Mouse (Mus musculus): ENCODE results near the gene Insr. TPM values are rescaled to one million over a fixed set of nuclear protein-coding genes. Genes with fewer than 3 reads are reported as not detected.

The Insr gene
- total and polyA plus RNA-seq, 3 experiments = 2.1 to 4.6 (median 3.0) TPM

- Histone ChIP-seq H3K79me2 (replicated peaks; ENCODE audit: control insufficient read depth, extremely low read depth, insufficient read depth, poor library complexity, severe bottlenecking) (no peaks in the 10 kb centered on the region), H3K9me3 (replicated peaks; ENCODE audit: low read length) (peaks cover 3% of the 10 kb centered on the region), H3K4me1 (ENCODE audit: control insufficient read depth in 1 of 2, insufficient read depth in 2 of 2) (peaks cover 0 to 40% of the 10 kb centered on the region in 2 experiments; a peak in 2 of 4 replicates), H3K4me2 (ENCODE audit: insufficient read depth, low read depth, poor library complexity, severe bottlenecking) (no peak overlapping the region), H3K36me3 (replicated peaks in 1 of 2; ENCODE audit: control insufficient read depth in 1 of 2, insufficient read depth in 1 of 2, low read length in 1 of 2) (peaks cover 0 to 15% of the 10 kb centered on the region in 2 experiments), H3K9ac (ENCODE audit: insufficient read depth, low read depth) (no peak overlapping the region), H3K27me3 (replicated peaks) (no peaks in the 10 kb centered on the region), H3K27ac (ENCODE audit: insufficient read depth, low read depth) (no peak overlapping the region), H3K4me3 (replicated peaks in 1 of 3; ENCODE audit: low read depth in 2 of 3, low read length in 2 of 3, poor library complexity in 1 of 3) (no peak overlapping the region)
- DNase-seq (ENCODE audit: extremely low read depth) = no peak
- in situ Hi-C loops (cut with MboI; ENCODE audit: low pct_ligation_motif_present, low pct_unique_long_range_greater_than_20kb, low sequenced_read_pairs) = no loop called here
- dilution Hi-C loops (cut with MboI; ENCODE audit: extremely low pct_ligation_motif_present, extremely low pct_unique_long_range_greater_than_20kb, low sequenced_read_pairs) = no loop called here
- no peak for TF ChIP-seq EP300 (IDR thresholded peaks at IDR 0.05; ENCODE audit: low read length)
- no peak for TF ChIP-seq ETS1 (conservative IDR thresholded peaks at IDR 0.05; ENCODE audit: low read depth, low read length)
- no peak for TF ChIP-seq PAX5 (IDR thresholded peaks at IDR 0.05; ENCODE audit: low read length)
- TF ChIP-seq NELFE (IDR thresholded peaks at IDR 0.05; ENCODE audit: low read depth, low read length) = no peak
- no peak for TF ChIP-seq ZMIZ1 (IDR thresholded peaks at IDR 0.05; ENCODE audit: low read depth, low read length)
- no peak for TF ChIP-seq SIN3A (IDR thresholded peaks at IDR 0.05; ENCODE audit: low read length)
- no peak for TF ChIP-seq JUN (IDR thresholded peaks at IDR 0.05; ENCODE audit: insufficient read depth, low read depth, low read length)
- TF ChIP-seq POLR2AphosphoS2 (IDR thresholded peaks at IDR 0.05; ENCODE audit: low read depth, low read length) = no peak
- TF ChIP-seq CHD2 (IDR thresholded peaks at IDR 0.05; ENCODE audit: low read length) = no peak
- no peak for TF ChIP-seq USF1 (IDR thresholded peaks at IDR 0.05; ENCODE audit: low read depth, low read length)
- TF ChIP-seq TBP (conservative IDR thresholded peaks at IDR 0.05; ENCODE audit: low read depth, low read length) = no peak
- no peak for TF ChIP-seq ZKSCAN1 (IDR thresholded peaks at IDR 0.05; ENCODE audit: borderline replicate concordance, low read depth, low read length)
- TF ChIP-seq USF2 (conservative IDR thresholded peaks at IDR 0.05; ENCODE audit: low read depth, low read length) = no peak
- TF ChIP-seq MAFK (IDR thresholded peaks at IDR 0.05; ENCODE audit: insufficient replicate concordance, low read length) = no peak
These were observed 62.8 kb downstream of the Insr start for GRCm38 (mm10) chr8:3216541-3217092.

- dilution Hi-C loops (cut with MboI; ENCODE audit: extremely low pct_ligation_motif_present, extremely low pct_unique_long_range_greater_than_20kb, low sequenced_read_pairs) = no loop called here
- no peak overlapping the region for H3K4me2 ChIP-seq (ENCODE audit: insufficient read depth, low read depth, poor library complexity, severe bottlenecking)
- TF ChIP-seq TBP (conservative IDR thresholded peaks at IDR 0.05; ENCODE audit: low read depth, low read length) (no peak), MEF2A (IDR thresholded peaks at IDR 0.05; ENCODE audit: borderline replicate concordance, low read depth, low read length) (no peak), MAZ (IDR thresholded peaks at IDR 0.05; ENCODE audit: low read depth, low read length) (no peak), ZC3H11A (IDR thresholded peaks at IDR 0.05; ENCODE audit: low read depth, low read length) (no peak), RAD21 (IDR thresholded peaks at IDR 0.05; ENCODE audit: low read depth, low read length) (no peak), MXI1 (IDR thresholded peaks at IDR 0.05; ENCODE audit: low read depth, low read length) (no peak), POLR2AphosphoS2 (IDR thresholded peaks at IDR 0.05; ENCODE audit: low read depth, low read length) (no peak), USF1 (IDR thresholded peaks at IDR 0.05; ENCODE audit: low read depth, low read length) (no peak), E2F4 (IDR thresholded peaks at IDR 0.05; ENCODE audit: insufficient replicate concordance, low read depth, low read length) (no peak), CHD1 (IDR thresholded peaks at IDR 0.05; ENCODE audit: low read depth, low read length) (no peak), JUND (conservative IDR thresholded peaks at IDR 0.05; ENCODE audit: low read depth, low read length) (no peak), GABPA (IDR thresholded peaks at IDR 0.05; ENCODE audit: insufficient replicate concordance, low read depth, low read length) (no peak), HCFC1 (IDR thresholded peaks at IDR 0.05; ENCODE audit: low read depth, low read length) (no peak), ZMIZ1 (IDR thresholded peaks at IDR 0.05; ENCODE audit: low read depth, low read length) (no peak), TCF12 (IDR thresholded peaks at IDR 0.05; ENCODE audit: low read depth, low read length) (no peak)
- no peak overlapping the region for H3K4me3 ChIP-seq (replicated peaks in 1 of 3; ENCODE audit: low read depth in 2 of 3, low read length in 2 of 3, poor library complexity in 1 of 3)
- no peak for DNase-seq (ENCODE audit: extremely low read depth)
- no peak overlapping the region for H3K9ac ChIP-seq (ENCODE audit: insufficient read depth, low read depth)
- in situ Hi-C loops (cut with MboI; ENCODE audit: low pct_ligation_motif_present, low pct_unique_long_range_greater_than_20kb, low sequenced_read_pairs) = no loop called here
- H3K27me3 ChIP-seq (replicated peaks) = no peaks in the 10 kb centered on the region
- H3K27ac ChIP-seq (ENCODE audit: insufficient read depth, low read depth) = no peak overlapping the region
- H3K79me2 ChIP-seq (replicated peaks; ENCODE audit: control insufficient read depth, extremely low read depth, insufficient read depth, poor library complexity, severe bottlenecking) = no peaks in the 10 kb centered on the region
- peaks cover 0 to 24% of the 10 kb centered on the region in 2 experiments for H3K36me3 ChIP-seq (replicated peaks in 1 of 2; ENCODE audit: control insufficient read depth in 1 of 2, insufficient read depth in 1 of 2, low read length in 1 of 2)
- peaks cover 3% of the 10 kb centered on the region for H3K9me3 ChIP-seq (replicated peaks; ENCODE audit: low read length)
- peaks cover 0 to 37% of the 10 kb centered on the region in 2 experiments; a peak in 2 of 4 replicates for H3K4me1 ChIP-seq (ENCODE audit: control insufficient read depth in 1 of 2, insufficient read depth in 2 of 2)
These were observed 63.9 kb downstream of the Insr start for GRCm38 (mm10) chr8:3215561-3215960.

Measured in CH12.LX (cell line).